Mouse (Mus musculus) left cerebral cortex, adult 11 months (tissue): Measurements from ENCODE around the gene 3830403N18Rik.
"Not testable (repeated sequence)": the region's sequence is repeated elsewhere in the genome, so short reads cannot be mapped to it uniquely, and the experiment has no call there.

Experiments used
- DNase-seq: peaks from one replicate; pipeline ENCODE4 v3.0.0; 2022; ENCODE audit warnings: low spot score

The 3830403N18Rik gene

DNA sequence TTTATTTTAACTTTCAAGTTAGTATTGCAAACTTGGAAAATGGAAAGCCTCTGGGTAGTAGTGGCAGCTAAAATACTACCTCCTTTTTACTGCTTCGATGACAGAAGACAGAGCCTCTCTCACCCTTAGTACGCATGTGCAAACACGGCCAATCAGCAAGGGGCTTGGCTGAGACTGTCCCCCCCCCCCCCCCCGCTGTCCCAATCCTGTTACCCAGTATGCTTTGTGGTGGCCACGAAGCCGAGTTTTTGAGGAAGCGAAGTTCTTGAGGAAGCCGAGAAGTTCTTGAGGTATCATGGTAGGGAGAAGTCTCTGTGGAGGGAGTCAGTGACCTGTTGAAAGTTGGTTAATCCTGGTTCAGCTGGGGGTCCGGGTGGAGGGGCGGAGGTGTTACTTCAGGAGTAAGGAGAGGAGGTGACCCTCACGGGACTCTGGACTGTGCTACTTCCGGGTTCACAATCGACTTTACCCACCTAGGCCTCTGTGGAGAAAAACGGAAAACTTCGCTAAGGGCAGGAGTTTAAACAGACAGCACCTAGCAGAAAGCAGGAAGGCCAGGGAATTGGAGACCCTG lies at the start of gene 3830403N18Rik:
3830403N18Rik (plus strand) TSS at position 237 of the 574 bp plus-strand sequence.
- not testable (repeated sequence) for DNase-seq

GRCm38 (mm10) chrX:56151396-56151795 lies 15.0 kb downstream of the 3830403N18Rik start:
- DNase-seq: no peak

DNA sequence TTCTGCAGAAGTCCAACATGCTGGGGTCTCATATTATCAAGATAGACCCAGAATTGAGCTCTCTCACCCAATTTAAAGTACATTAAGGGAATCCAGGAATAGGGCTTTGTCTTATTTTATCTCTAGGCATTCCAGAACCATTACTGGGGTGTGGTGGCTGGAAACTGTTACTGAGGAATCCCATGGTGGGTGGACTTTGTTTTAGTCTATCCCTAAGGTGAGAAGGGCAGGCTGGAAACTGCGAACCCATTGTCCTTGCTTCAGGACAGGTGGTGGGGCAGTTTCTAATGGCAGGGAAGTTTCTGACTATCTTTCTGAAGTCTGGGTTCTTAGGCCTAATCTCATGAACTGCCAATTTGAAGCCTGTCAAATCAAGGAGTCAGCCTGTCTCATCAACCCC lies 50.1 kb downstream of the 3830403N18Rik start:
- not testable (repeated sequence) for DNase-seq
